Mouse (Mus musculus) heart, adult 2 months (tissue): ENCODE results near the gene Il12a. TPM values are rescaled to one million over a fixed set of nuclear protein-coding genes. Genes with fewer than 3 reads are reported as not detected.
A peak's percentile ranks its signal among the peaks of the same experiment; 100 is the strongest.

ENCODE experiments used
- DNase-seq, 2 experiments: peaks; one replicate each; pipeline ENCODE4 v3.0.0; 2021
- H3K27ac ChIP-seq: fragments of 200-600 bp; 2 replicates; pipeline ENCODE4 v1.8.1; 2022
- H3K27me3 ChIP-seq: fragments of 200-500 bp; 2 replicates; pipeline ENCODE4 v1.6.1; 2012; ENCODE audit warnings: mild to moderate bottlenecking, low read length, inconsistent platforms, mixed read lengths; ENCODE audit not compliant: control insufficient read depth, insufficient read depth
- H3K36me3 ChIP-seq: fragments of 200-500 bp; 2 replicates; pipeline ENCODE4 v1.6.1; 2012; ENCODE audit warnings: low read length, inconsistent platforms; ENCODE audit not compliant: control insufficient read depth, insufficient read depth
- H3K4me1 ChIP-seq: fragments of 200-500 bp; 2 replicates; pipeline ENCODE4 v1.6.1; 2011; ENCODE audit warnings: low read length; ENCODE audit not compliant: control insufficient read depth, insufficient read depth
- H3K4me3 ChIP-seq: fragments of 200-600 bp; 2 replicates; pipeline ENCODE4 v1.8.1; 2022
- H3K79me2 ChIP-seq: fragments of 200-500 bp; replicated peaks from 2 replicates; pipeline ENCODE4 v1.6.1; 2012; ENCODE audit warnings: mild to moderate bottlenecking, inconsistent platforms, low read length, moderate library complexity, mixed read lengths; ENCODE audit not compliant: control insufficient read depth, insufficient read depth
- H3K9ac ChIP-seq: fragments of 200-500 bp; 2 replicates; pipeline ENCODE4 v1.6.1; 2012; ENCODE audit warnings: low read depth, mild to moderate bottlenecking, control low read depth, inconsistent platforms, low read length, mixed read lengths
- CTCF ChIP-seq: fragments of 200-600 bp; IDR thresholded peaks from 2 replicates; pipeline ENCODE4 v1.8.1; 2022; ENCODE audit warnings: antibody characterized with exemption, mild to moderate bottlenecking, moderate library complexity
- EP300 ChIP-seq: fragments of 200-500 bp; IDR thresholded peaks from 2 replicates; pipeline ENCODE4 v1.6.1; 2011; ENCODE audit warnings: low read depth, low read length, control low read depth; ENCODE audit not compliant: insufficient read depth
- POLR2A ChIP-seq: fragments of 200-500 bp; IDR thresholded peaks from 2 replicates; pipeline ENCODE4 v1.6.1; 2011; ENCODE audit warnings: mild to moderate bottlenecking, low read depth, low read length, control low read depth; ENCODE audit not compliant: insufficient read depth
- WGBS: fragments of 180-500 bp; shearing (Covaris S2); methylation state at CpG from one replicate; pipeline ENCODE4 v1.1.7; 2018; 5-methylcytosine and 5-hydroxymethylcytosine counted together
- intact Hi-C: fragments of 180-260 bp; cut with DNase I; formaldehyde crosslinking; loops from one replicate; pipeline ENCODE4 v1.15.1; 2025
- polyA plus RNA-seq: library from polyadenylated mRNA; depleted of rRNA; stranded (reverse); fragments of >200 nt; gene quantifications from 2 replicates; pipeline ENCODE4 v1.2.3, GENCODE M21; 2012
- total RNA-seq, 2 experiments: library from RNA; stranded (reverse); gene quantifications; 2 replicates each; pipeline ENCODE4 v1.2.3; 2021

The Il12a gene
- total and polyA plus RNA-seq, 3 experiments = 0.23 to 0.84 TPM; not detected in 1

DNA sequence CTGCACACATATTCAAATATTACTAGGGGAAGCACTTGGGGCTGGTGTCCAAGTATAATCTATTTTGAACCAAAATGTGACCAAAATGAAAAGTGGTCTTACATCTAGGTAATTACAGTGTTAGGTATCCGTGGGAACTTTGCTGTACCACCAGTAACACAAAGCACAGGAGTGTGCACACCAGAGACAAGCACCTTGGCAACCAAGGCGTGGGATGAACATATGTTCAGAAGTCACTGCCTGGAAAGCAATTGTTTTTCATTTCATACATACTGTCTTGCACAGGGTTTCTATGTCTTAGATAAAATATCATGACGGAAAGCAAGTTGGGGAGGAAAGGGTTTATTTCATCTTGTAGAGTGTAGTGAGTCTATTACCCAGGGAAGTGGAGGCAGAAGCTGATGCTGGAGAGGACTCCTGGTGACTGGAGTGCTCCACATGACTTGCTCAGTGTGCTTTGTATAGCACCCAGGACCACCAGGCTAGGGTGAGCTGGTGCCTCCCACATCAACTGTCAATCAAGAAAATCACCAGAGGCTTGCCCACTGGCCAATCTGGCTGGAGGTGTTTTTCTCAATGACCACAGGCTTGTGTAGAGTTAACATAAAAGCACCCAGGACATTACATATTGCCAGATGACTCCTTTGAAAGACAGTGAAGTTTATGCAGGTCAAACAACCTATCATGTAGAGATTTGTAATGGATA, 6.2 kb downstream of the Il12a start:
- Histone ChIP-seq H3K27ac (no peak overlapping the region), H3K27me3 (no peaks in the 10 kb centered on the region), H3K79me2 (no peaks in the 10 kb centered on the region), H3K4me3 (no peak overlapping the region), H3K9ac (no peak overlapping the region), H3K36me3 (no peaks in the 10 kb centered on the region), H3K4me1 (peaks cover 2% of the 10 kb centered on the region)
- DNase-seq = no peak
- TF ChIP-seq CTCF = no peak
- no peak for TF ChIP-seq POLR2A
- TF ChIP-seq EP300 = no peak
- intact Hi-C loops = loop anchor here (5.0 kb wide), 1 partner anchor 74 kb away; no protein-coding TSS in a partner anchor
- 91% methylated on average over 3 of the region's 3 CpGs for WGBS

DNA sequence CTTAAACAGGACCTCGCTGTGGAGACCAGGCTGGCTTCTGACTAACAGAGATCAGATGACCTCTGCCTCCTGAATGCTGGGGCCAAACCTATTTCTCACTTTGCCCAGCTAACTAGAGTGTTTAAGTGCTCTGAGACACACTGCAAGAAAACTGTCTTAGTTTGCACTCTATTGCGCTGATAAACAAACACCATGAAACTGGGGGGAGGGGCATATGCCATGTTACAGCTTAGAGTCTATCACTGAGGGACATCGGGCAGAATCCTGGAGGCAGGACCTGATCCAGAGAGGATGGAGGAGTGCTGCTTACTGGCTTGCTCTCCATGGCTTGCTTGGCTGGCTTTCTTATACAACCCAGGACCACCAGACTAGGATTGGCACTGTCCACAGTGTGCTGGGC, 8.2 kb downstream of the Il12a start:
- Histone ChIP-seq H3K4me1 (no peaks in the 10 kb centered on the region), H3K27ac (no peak overlapping the region), H3K79me2 (no peaks in the 10 kb centered on the region), H3K36me3 (no peaks in the 10 kb centered on the region), H3K4me3 (no peak overlapping the region), H3K9ac (no peak overlapping the region), H3K27me3 (no peaks in the 10 kb centered on the region)
- TF ChIP-seq CTCF = no peak
- TF ChIP-seq EP300 = no peak
- TF ChIP-seq POLR2A = no peak
- intact Hi-C loops = loop anchor here (5.0 kb wide), 1 partner anchor 76 kb away; no protein-coding TSS in a partner anchor
- DNase-seq = no peak
- 88% methylated on average over 3 of the region's 3 CpGs for WGBS

DNA sequence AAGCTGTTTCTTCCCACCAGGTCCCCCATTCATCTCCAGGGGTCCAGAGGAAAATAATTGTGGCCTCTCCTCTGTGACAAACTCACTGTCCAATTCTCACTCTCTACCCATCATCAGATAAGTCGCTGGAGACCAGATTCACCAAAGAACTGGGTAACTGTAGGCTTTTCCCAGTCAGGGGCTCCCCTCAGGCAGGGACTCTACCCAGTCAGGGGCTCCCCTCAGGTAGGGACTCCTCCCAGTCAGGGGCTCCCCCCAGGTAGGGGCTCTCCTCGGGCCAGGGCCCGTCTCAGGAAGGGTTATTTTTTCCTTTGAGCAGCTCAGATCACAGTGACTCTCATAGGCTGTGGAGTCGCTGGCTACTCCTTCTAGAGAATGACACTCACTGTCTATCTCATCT, 9.6 kb downstream of the Il12a start:
- WGBS = 83% methylated on average over 4 of the region's 4 CpGs
- H3K27me3 ChIP-seq = no peaks in the 10 kb centered on the region
- intact Hi-C loops = no loop called here

DNA sequence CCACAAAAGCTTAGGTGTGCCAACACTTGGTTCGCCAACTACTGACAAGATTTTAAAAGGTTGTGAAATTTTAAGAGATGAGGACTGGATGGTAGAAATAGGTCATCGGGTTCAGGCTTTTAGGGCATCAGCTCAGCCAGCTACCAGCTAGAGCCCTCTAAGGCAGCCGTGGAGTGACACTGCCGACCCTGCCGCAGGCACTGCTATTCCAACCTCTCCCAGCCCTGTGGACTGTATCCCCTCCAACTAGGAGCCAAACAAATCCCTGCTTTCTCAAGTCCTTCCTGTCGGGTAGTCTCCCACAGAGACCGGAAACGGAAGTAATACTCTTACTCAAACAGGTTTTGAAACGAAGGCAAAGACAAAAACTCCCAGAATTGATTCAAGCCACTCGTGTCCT, 15.9 kb downstream of the Il12a start:
- 78% methylated on average over 10 of the region's 10 CpGs for WGBS

More for the DNA sequence above, 9.6 kb downstream of the Il12a start:
- H3K4me3 ChIP-seq = no peak overlapping the region
- TF ChIP-seq EP300 (no peak), POLR2A (no peak), CTCF (no peak)
- H3K79me2 ChIP-seq = no peaks in the 10 kb centered on the region
- no peak overlapping the region for H3K9ac ChIP-seq
- H3K4me1 ChIP-seq = no peaks in the 10 kb centered on the region
- no peaks in the 10 kb centered on the region for H3K36me3 ChIP-seq
- DNase-seq = no peak
- no peak overlapping the region for H3K27ac ChIP-seq

DNA sequence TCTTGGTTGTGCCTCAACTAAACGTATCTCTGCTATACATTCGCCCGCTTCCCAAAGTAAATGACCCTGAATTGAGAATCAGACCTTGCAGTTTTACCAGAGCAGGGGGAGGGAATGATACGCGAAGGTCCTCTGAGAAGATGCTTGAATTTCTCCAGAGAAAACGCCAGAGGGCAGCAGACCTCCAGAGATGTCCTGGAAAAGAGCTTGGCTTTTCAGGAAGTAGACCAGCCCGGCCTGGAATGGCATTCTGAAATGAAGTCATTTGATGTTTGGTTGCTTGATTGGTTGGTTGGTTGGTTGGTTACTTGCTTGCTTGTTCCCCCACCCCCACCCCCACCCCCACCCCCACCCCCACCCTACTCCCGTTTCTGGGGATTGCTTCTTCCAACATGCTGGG, 17.8 kb downstream of the Il12a start:
- WGBS = 34% methylated on average over 8 of the region's 8 CpGs
- intact Hi-C loops = loop anchor here (1.0 kb wide), 1 partner anchor 93 kb away; no protein-coding TSS in a partner anchor
- no peaks in the 10 kb centered on the region for H3K36me3 ChIP-seq
- no peaks in the 10 kb centered on the region for H3K27me3 ChIP-seq
- H3K4me1 ChIP-seq = no peaks in the 10 kb centered on the region
- H3K79me2 ChIP-seq = no peaks in the 10 kb centered on the region
- H3K27ac ChIP-seq = no peak overlapping the region
- H3K9ac ChIP-seq = no peak overlapping the region
- peak; percentile 78 for TF ChIP-seq CTCF
- no peak for TF ChIP-seq EP300
- no peak overlapping the region for H3K4me3 ChIP-seq
- peak; percentile 24 to 55 for DNase-seq

More for the DNA sequence above, 15.9 kb downstream of the Il12a start:
- intact Hi-C loops = no loop called here
- Histone ChIP-seq H3K27me3 (no peaks in the 10 kb centered on the region), H3K4me1 (no peaks in the 10 kb centered on the region), H3K36me3 (no peaks in the 10 kb centered on the region), H3K27ac (no peak overlapping the region), H3K4me3 (no peak overlapping the region), H3K9ac (no peak overlapping the region), H3K79me2 (no peaks in the 10 kb centered on the region)
- TF ChIP-seq EP300 (no peak), POLR2A (no peak), CTCF (no peak)
- no peak for DNase-seq

- intact Hi-C loops = no loop called here
- Histone ChIP-seq H3K27me3 (no peaks in the 10 kb centered on the region), H3K79me2 (no peaks in the 10 kb centered on the region), H3K4me3 (no peak overlapping the region), H3K9ac (no peak overlapping the region), H3K27ac (no peak overlapping the region), H3K36me3 (no peaks in the 10 kb centered on the region), H3K4me1 (no peaks in the 10 kb centered on the region)
- peak; percentile 98 for TF ChIP-seq CTCF
- TF ChIP-seq POLR2A = no peak
- no peak for TF ChIP-seq EP300
- peak; percentile 73 to 76 for DNase-seq
- WGBS = 55% methylated on average over 9 of the region's 9 CpGs
These were observed 18.9 kb downstream of the Il12a start for GRCm38 (mm10) chr3:68709198-68709797.
